Mouse (Mus musculus) ES-E14 (cell line): ENCODE measurements at regions not wholly inside any gene's neighbourhood (a gene's known extent, or its start where the extent isn't known, plus 50 kb on each side); places are given as distances from the start of the nearest gene placed in this dataset.

Experiments used
- DNase-seq: peaks from one replicate; pipeline ENCODE4 v3.0.0-alpha.2; 2013; ENCODE audit warnings: low read depth, low spot score
- H3K27ac ChIP-seq: 2 replicates; pipeline ENCODE4 v1.5.1; 2012; ENCODE audit warnings: low read depth, mild to moderate bottlenecking, low read length, moderate library complexity, mixed read lengths; ENCODE audit not compliant: poor library complexity, insufficient read depth, severe bottlenecking
- H3K36me3 ChIP-seq: 2 replicates; pipeline ENCODE4 v1.6.1; 2012; ENCODE audit warnings: mild to moderate bottlenecking, low read length, moderate library complexity, mixed read lengths; ENCODE audit not compliant: control insufficient read depth, poor library complexity, insufficient read depth, severe bottlenecking
- H3K4me1 ChIP-seq, 2 experiments: fragments of 150-350 bp in 1 of 2; sonication (generic) in 1 of 2; 2 replicates each; pipeline ENCODE4 v1.6.1; 2012; ENCODE audit warnings: low read length in 2 of 2, mild to moderate bottlenecking in 1 of 2, mixed read lengths in 1 of 2; ENCODE audit not compliant: control insufficient read depth in 2 of 2, insufficient read depth in 2 of 2, poor library complexity in 1 of 2
- H3K4me3 ChIP-seq, 2 experiments: fragments of 150-350 bp in 1 of 2; sonication (generic) in 1 of 2; 2 replicates each; pipeline ENCODE4 v1.5.1; 2012; ENCODE audit warnings: low read length in 2 of 2, low read depth in 1 of 2, mild to moderate bottlenecking in 1 of 2, mixed read lengths in 1 of 2; ENCODE audit not compliant: insufficient read depth in 1 of 2, poor library complexity in 1 of 2, severe bottlenecking in 1 of 2
- H3K9ac ChIP-seq: 2 replicates; pipeline ENCODE4 v1.6.1; 2012; ENCODE audit warnings: low read depth, mild to moderate bottlenecking, low read length, mixed read lengths; ENCODE audit not compliant: poor library complexity, insufficient read depth, severe bottlenecking
- H3K9me3 ChIP-seq: fragments of 150-350 bp; sonication (generic); 2 replicates; pipeline ENCODE4 v1.6.1; 2012; ENCODE audit warnings: low read depth, mild to moderate bottlenecking, low read length; ENCODE audit not compliant: control insufficient read depth, insufficient read depth
- CHD2 ChIP-seq: IDR thresholded peaks from 2 replicates; pipeline ENCODE4 v1.6.1; 2014; ENCODE audit warnings: mild to moderate bottlenecking, low read depth, low read length, inconsistent platforms
- HCFC1 ChIP-seq: IDR thresholded peaks from 2 replicates; pipeline ENCODE4 v1.6.1; 2012; ENCODE audit warnings: low read length, inconsistent platforms, borderline replicate concordance; ENCODE audit not compliant: insufficient read depth
- MAFK ChIP-seq: IDR thresholded peaks from 2 replicates; pipeline ENCODE4 v1.6.1; 2014; ENCODE audit warnings: mild to moderate bottlenecking, low read depth, low read length, inconsistent platforms; ENCODE audit not compliant: insufficient read depth
- ZC3H11A ChIP-seq: IDR thresholded peaks from 2 replicates; pipeline ENCODE4 v1.6.1; 2012; ENCODE audit warnings: low read depth, mild to moderate bottlenecking, inconsistent platforms, low read length, borderline replicate concordance
- ZNF384 ChIP-seq: IDR thresholded peaks from 2 replicates; pipeline ENCODE4 v1.6.1; 2012; ENCODE audit warnings: low read depth, low read length, inconsistent platforms
- in situ Hi-C, 2 experiments: fragments of 600-800 bp; cut with MboI; formaldehyde crosslinking; loops; one replicate each; pipeline ENCODE4 v1.15.1; 2025; ENCODE audit warnings: low sequenced_read_pairs in 2 of 2, inconsistent platforms in 1 of 2; ENCODE audit not compliant: unreplicated experiment in 2 of 2

DNA sequence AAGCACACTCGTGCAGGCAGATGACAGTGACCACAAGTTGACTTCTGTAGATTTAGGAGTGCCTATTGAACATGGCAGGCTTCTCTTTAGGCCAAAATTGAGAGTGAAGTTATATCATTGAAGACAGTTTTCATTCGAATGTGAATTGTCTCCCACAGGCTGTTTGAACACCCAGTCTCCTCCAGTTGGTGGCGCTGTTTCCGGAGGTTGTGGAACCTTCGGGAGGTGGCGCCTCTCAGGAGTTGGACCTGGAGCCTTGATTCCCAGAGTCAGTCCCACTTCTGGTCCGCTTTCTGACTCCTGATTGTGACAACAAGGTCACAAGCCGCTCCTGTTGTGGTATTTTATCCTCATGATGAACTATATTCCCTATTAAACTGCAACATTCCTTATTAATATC is 254.5 kb downstream of the Gm11077 start:
- H3K4me1 ChIP-seq, result no peaks in the 10 kb centered on the region
- TF ChIP-seq HCFC1, result no peak
- no peak for TF ChIP-seq ZC3H11A
- no peak for TF ChIP-seq MAFK
- TF ChIP-seq CHD2, result no peak
- TF ChIP-seq ZNF384, result no peak
- no peak for DNase-seq
- H3K9ac ChIP-seq, result no peak overlapping the region
- in situ Hi-C loops, result no loop called here
- H3K36me3 ChIP-seq, result no peaks in the 10 kb centered on the region
- no peak overlapping the region for H3K4me3 ChIP-seq
- no peak overlapping the region for H3K27ac ChIP-seq
- peaks cover 2% of the 10 kb centered on the region; the same call in 1 of the 2 replicates for H3K9me3 ChIP-seq

- TF ChIP-seq CHD2 (no peak), ZC3H11A (no peak), MAFK (no peak), ZNF384 (no peak), HCFC1 (no peak)
- H3K9ac ChIP-seq, result no peak overlapping the region
- H3K4me3 ChIP-seq, result no peak overlapping the region
- in situ Hi-C loops, result no loop called here
- peaks cover 2% of the 10 kb centered on the region; the same call in 1 of the 2 replicates for H3K9me3 ChIP-seq
- H3K4me1 ChIP-seq, result no peaks in the 10 kb centered on the region
- H3K36me3 ChIP-seq, result no peaks in the 10 kb centered on the region
- no peak overlapping the region for H3K27ac ChIP-seq
- DNase-seq, result no peak
Observed at GRCm38 (mm10) chr6:140984249-140984648, 255.2 kb downstream of the Gm11077 start.

DNA sequence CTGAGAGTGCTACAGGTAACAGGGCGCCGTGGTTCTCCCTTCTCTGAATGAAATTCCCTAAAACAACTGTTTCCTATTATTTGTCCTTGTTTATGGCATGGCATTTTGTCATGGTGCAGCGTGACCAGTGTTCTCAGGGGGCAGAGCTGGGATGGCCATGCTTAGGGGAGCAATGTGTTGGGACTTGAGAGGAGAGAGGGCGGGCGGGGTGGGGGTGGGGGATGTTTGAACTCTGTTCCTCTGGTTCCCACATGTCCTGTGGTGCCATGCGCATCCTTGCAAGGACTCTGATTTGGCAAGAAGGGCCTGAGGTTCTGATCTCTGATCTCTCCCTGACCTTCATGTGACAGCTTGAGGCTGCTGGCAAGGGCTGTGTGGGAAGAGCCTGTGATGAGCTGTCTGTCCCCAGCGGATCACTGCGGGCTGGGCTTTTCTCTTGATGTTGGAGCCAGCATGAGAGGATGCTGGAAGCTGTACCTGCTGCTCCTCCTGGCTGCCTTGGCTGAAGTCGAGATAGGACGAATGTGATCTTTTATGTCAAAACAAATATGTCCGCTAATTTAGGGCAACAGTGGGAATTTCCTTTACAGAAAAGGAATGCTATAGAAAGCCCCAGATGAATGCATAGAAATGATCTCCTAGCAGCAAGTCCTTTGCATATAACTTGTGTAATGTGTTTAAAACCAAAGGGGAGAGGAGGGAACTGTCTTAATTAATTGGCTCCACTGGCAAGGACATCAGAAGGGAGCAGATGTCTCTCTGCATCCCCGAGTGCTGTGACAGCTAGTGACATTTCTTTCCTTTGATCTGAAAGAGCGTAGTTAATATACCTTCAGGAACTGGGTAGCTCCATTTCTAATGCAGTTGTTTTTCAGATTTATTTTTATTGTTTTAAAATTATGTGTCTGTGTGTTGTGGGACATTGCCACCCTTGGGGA is 255.2 kb upstream of the Pde3a start:
- Histone ChIP-seq H3K9ac (no peak overlapping the region), H3K4me3 (no peak overlapping the region), H3K9me3 (peaks cover 2% of the 10 kb centered on the region; the same call in 1 of the 2 replicates), H3K4me1 (no peaks in the 10 kb centered on the region), H3K27ac (no peak overlapping the region), H3K36me3 (no peaks in the 10 kb centered on the region)
- in situ Hi-C loops, result no loop called here
- TF ChIP-seq CHD2 (no peak), HCFC1 (no peak), ZC3H11A (no peak), MAFK (no peak), ZNF384 (no peak)
- no peak for DNase-seq

GRCm38 (mm10) chr6:140995340-140996135 is 253.5 kb upstream of the Pde3a start:
- no peak overlapping the region for H3K9ac ChIP-seq

More at GRCm38 (mm10) chr6:140995340-140996135, 253.5 kb upstream of the Pde3a start:
- Histone ChIP-seq H3K4me3 (no peak overlapping the region), H3K36me3 (no peaks in the 10 kb centered on the region), H3K27ac (no peak overlapping the region), H3K4me1 (no peaks in the 10 kb centered on the region), H3K9me3 (peaks cover 2% of the 10 kb centered on the region; the same call in 1 of the 2 replicates)
- TF ChIP-seq ZNF384 (no peak), ZC3H11A (no peak), HCFC1 (no peak), MAFK (no peak), CHD2 (no peak)
- peak; percentile 17 for DNase-seq
- in situ Hi-C loops, result no loop called here
